Mouse (Mus musculus): ENCODE measurements around the gene Acox2.
A peak's percentile ranks its signal among the peaks of the same experiment; 100 is the strongest.
"Not testable (repeated sequence)": the region's sequence is repeated elsewhere in the genome, so short reads cannot be mapped to it uniquely, and the experiment has no call there.

Gene Acox2

GRCm38 (mm10) chr14:8259166-8259565 lies at the start of gene Acox2:
Gene Acox2 (minus strand): TSS chr14:8259353.
- DNase-seq: peak; percentile 90

GRCm38 (mm10) chr14:8308650-8309049 lies 49.5 kb upstream of the Acox2 start:
- DNase-seq: no peak

- no peak for DNase-seq
Observed at GRCm38 (mm10) chr14:8306884-8307283, 47.7 kb upstream of the Acox2 start.

- no peak for DNase-seq
Observed at GRCm38 (mm10) chr14:8305014-8305413, 45.9 kb upstream of the Acox2 start.

GRCm38 (mm10) chr14:8304082-8304481 lies 44.9 kb upstream of the Acox2 start:
- DNase-seq: peak; percentile 73

- peak; percentile 16 for DNase-seq
Observed at GRCm38 (mm10) chr14:8302687-8303086, 43.5 kb upstream of the Acox2 start.

GRCm38 (mm10) chr14:8300281-8300680 lies 41.1 kb upstream of the Acox2 start:
- peak; percentile 82 for DNase-seq

- no peak for DNase-seq
Observed at GRCm38 (mm10) chr14:8297889-8298293, 38.7 kb upstream of the Acox2 start.

- no peak for DNase-seq
Observed at GRCm38 (mm10) chr14:8294257-8294656, 35.1 kb upstream of the Acox2 start.

GRCm38 (mm10) chr14:8286595-8286994 lies 27.4 kb upstream of the Acox2 start:
- peak; percentile 74 for DNase-seq

GRCm38 (mm10) chr14:8283784-8284183 lies 24.6 kb upstream of the Acox2 start:
- DNase-seq: no peak

GRCm38 (mm10) chr14:8271281-8271680 lies 12.1 kb upstream of the Acox2 start:
- DNase-seq: not testable (repeated sequence)

- no peak for DNase-seq
Observed at GRCm38 (mm10) chr14:8264378-8264777, 5.2 kb upstream of the Acox2 start.

GRCm38 (mm10) chr14:8262242-8262641 lies 3.1 kb upstream of the Acox2 start:
- DNase-seq: peak; percentile 53

- DNase-seq: no peak
Observed at GRCm38 (mm10) chr14:8260214-8260613, 1.1 kb upstream of the Acox2 start.

- DNase-seq: no peak
Observed at GRCm38 (mm10) chr14:8258752-8259151, 401 bp downstream of the Acox2 start.

- DNase-seq: peak; percentile 79
Observed at GRCm38 (mm10) chr14:8258335-8258627, 872 bp downstream of the Acox2 start.

GRCm38 (mm10) chr14:8257521-8258334 lies 1.4 kb downstream of the Acox2 start:
- peak; percentile 60 for DNase-seq

GRCm38 (mm10) chr14:8256881-8257280 lies 2.3 kb downstream of the Acox2 start:
- no peak for DNase-seq

- no peak for DNase-seq
Observed at GRCm38 (mm10) chr14:8256072-8256471, 3.1 kb downstream of the Acox2 start.

GRCm38 (mm10) chr14:8255076-8255729 lies 4.0 kb downstream of the Acox2 start:
- peak; percentile 85 for DNase-seq

GRCm38 (mm10) chr14:8251330-8251885 lies 7.7 kb downstream of the Acox2 start:
- no peak for DNase-seq

- DNase-seq: no peak
Observed at GRCm38 (mm10) chr14:8250141-8250871, 8.8 kb downstream of the Acox2 start.
